Mouse (Mus musculus): ENCODE measurements around the gene Exoc5. TPM values are rescaled to one million over a fixed set of nuclear protein-coding genes. Genes with fewer than 3 reads are reported as not detected.

The Exoc5 gene
- polyA plus RNA-seq (2017; shearing (Covaris generic)): 30.2 TPM

GRCm38 (mm10) chr14:49066274-49066823 is at the start of gene Exoc5:
Gene Exoc5, minus strand, starts transcription at chr14:49066653.

GRCm38 (mm10) chr14:49065529-49066273 is 752 bp downstream of the Exoc5 start, which contains the start of gene Ap5m1:
Gene Ap5m1, plus strand, starts transcription at chr14:49066097.

Other genes with a start within 250 kb of the Exoc5 start
- 63.8 TPM for gene Ap5m1, start 556 bp downstream of the Exoc5 start, polyA plus RNA-seq (2017; shearing (Covaris generic))
- gene Naa30, start 105.6 kb upstream of the Exoc5 start, polyA plus RNA-seq (2017; shearing (Covaris generic)): 4.6 TPM
- gene ccdc198, start 178.8 kb upstream of the Exoc5 start, polyA plus RNA-seq (2017; shearing (Covaris generic)): 0.11 TPM